Mouse (Mus musculus): ENCODE measurements around the gene Gm21637.
"Not testable (repeated sequence)": the region's sequence is repeated elsewhere in the genome, so short reads cannot be mapped to it uniquely, and the experiment has no call there.

Gene Gm21637

DNA sequence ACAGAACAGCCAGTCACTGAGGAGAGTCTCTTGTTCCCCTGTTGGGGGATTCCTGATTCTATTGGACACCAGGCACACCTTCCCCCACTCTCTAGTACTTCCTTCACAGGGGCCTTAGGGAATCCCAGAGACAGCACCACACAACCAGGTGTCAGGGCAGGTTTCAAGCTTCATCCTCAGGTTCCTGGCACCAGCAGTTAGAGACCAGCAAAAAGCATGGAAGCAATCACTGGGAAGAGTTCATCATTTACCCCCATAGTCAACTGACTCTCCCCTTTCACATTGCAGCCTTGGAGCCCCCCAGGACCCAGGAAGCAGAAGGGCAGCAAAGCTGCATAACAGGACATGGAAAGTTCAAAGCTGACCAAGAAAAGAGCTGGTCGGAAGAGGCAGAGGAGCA, at the start of gene Gm21637:
Gene Gm21637, plus strand, starts transcription at position 301 of the 400 bp plus-strand sequence.
- DNase-seq (ENCODE audit: low spot score): not testable (repeated sequence)
